Mouse (Mus musculus): ENCODE measurements at regions not wholly inside any gene's neighbourhood (a gene's known extent, or its start where the extent isn't known, plus 50 kb on each side); places are given as distances from the start of the nearest gene placed in this dataset.
"Not testable (repeated sequence)": the region's sequence is repeated elsewhere in the genome, so short reads cannot be mapped to it uniquely, and the experiment has no call there.

DNA sequence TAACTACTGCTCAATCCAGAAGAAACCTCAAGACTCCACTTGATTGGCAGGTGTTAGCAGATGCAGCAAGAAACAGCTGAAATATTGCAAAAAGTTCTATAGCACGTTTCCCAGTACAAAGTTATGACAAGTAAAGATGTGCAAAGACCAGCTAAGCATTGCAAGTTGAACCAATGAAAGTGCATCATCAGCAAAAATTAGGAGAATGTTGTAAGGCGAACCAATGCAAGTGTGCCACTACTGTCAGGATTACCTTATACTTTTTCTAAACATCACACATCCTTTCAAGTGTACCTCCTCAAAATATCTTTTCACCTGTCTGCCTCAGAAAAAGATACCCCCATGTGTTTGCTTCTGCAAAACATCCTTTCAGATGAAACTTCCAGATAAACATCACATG, 244.7 kb downstream of the Slco6d1 start:
- no peak overlapping the region for H3K9ac ChIP-seq (replicated peaks)
- no peak for ATAC-seq
- no peaks in the 10 kb centered on the region for H3K36me3 ChIP-seq (replicated peaks; ENCODE audit: insufficient read depth, low read length)
- no peaks in the 10 kb centered on the region for H3K9me3 ChIP-seq (ENCODE audit: low read length)
- no peaks in the 10 kb centered on the region for H3K4me1 ChIP-seq (ENCODE audit: insufficient read depth)
- 66% methylated on average over 2 of the region's 2 CpGs for WGBS (ENCODE audit: insufficient replicate concordance)
- no peaks in the 10 kb centered on the region for H3K27me3 ChIP-seq (ENCODE audit: insufficient read depth, low read length)
- no peak for DNase-seq
- H3K4me2 ChIP-seq (ENCODE audit: low read depth, low read length), result no peak overlapping the region
- no peak overlapping the region for H3K27ac ChIP-seq (ENCODE audit: low read depth)
- TF ChIP-seq EP300 (IDR thresholded peaks at IDR 0.05; ENCODE audit: low read depth) (no peak), CTCF (IDR thresholded peaks at IDR 0.05; ENCODE audit: low read depth) (no peak)
- H3K4me3 ChIP-seq (ENCODE audit: low read depth, low read length), result no peak overlapping the region

DNA sequence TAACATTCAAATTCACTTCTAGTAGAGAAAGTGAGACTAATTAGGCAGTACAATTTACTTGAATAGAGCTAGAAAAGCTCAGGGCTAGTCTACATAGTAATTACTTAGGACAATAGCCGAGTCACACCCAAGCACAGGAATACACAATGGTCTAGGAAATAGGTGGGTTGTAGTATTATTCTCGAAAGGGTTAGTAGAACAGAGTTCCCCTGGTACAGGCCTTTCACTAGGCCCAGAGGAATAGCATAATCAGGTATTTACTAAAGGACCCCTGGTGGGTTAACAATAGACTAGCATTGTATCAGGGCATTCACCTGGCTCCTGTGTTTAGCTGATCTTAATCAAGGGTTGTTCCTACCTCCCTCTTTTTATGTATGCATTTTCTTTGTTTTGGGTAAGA, 246.5 kb downstream of the Slco6d1 start:
- not testable (repeated sequence) for ATAC-seq; H3K27me3 ChIP-seq (ENCODE audit: insufficient read depth, low read length); H3K9ac ChIP-seq (replicated peaks); H3K27ac ChIP-seq (ENCODE audit: low read depth); H3K4me2 ChIP-seq (ENCODE audit: low read depth, low read length); H3K9me3 ChIP-seq (ENCODE audit: low read length); DNase-seq; H3K4me3 ChIP-seq (ENCODE audit: low read depth, low read length); H3K36me3 ChIP-seq (replicated peaks; ENCODE audit: insufficient read depth, low read length); H3K4me1 ChIP-seq (ENCODE audit: insufficient read depth)
- WGBS (ENCODE audit: insufficient replicate concordance), result 68% methylated on average over 2 of the region's 2 CpGs

DNA sequence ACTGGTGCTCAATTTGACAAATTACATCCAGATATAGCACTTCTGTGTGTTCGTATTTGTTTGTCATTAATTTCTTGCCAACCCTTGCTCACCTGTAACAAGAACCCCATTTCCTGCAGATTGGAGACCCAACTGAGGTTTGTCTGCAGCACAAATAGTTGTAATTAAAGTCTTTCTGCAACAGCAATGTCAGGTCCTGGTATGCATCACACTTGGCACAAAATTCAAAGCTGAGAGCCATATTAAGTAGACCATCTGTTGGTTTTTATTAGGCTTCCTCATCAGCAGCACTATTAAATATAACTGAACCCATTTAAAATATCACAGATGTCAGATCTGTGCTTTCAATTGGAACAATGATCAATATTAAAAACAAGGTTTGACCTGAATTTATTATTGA, 247.0 kb downstream of the Slco6d1 start:
- H3K27ac ChIP-seq (ENCODE audit: low read depth), result no peak overlapping the region
- no peaks in the 10 kb centered on the region for H3K36me3 ChIP-seq (replicated peaks; ENCODE audit: insufficient read depth, low read length)
- TF ChIP-seq EP300 (IDR thresholded peaks at IDR 0.05; ENCODE audit: low read depth) (no peak), CTCF (IDR thresholded peaks at IDR 0.05; ENCODE audit: low read depth) (no peak)
- H3K4me2 ChIP-seq (ENCODE audit: low read depth, low read length), result no peak overlapping the region
- no peak overlapping the region for H3K9ac ChIP-seq (replicated peaks)
- H3K4me3 ChIP-seq (ENCODE audit: low read depth, low read length), result no peak overlapping the region
- no peaks in the 10 kb centered on the region for H3K27me3 ChIP-seq (ENCODE audit: insufficient read depth, low read length)
- H3K4me1 ChIP-seq (ENCODE audit: insufficient read depth), result no peaks in the 10 kb centered on the region
- no peak for ATAC-seq
- 85% methylated on average over 1 of the region's 1 CpGs for WGBS (ENCODE audit: insufficient replicate concordance)
- no peaks in the 10 kb centered on the region for H3K9me3 ChIP-seq (ENCODE audit: low read length)
- DNase-seq, result no peak

DNA sequence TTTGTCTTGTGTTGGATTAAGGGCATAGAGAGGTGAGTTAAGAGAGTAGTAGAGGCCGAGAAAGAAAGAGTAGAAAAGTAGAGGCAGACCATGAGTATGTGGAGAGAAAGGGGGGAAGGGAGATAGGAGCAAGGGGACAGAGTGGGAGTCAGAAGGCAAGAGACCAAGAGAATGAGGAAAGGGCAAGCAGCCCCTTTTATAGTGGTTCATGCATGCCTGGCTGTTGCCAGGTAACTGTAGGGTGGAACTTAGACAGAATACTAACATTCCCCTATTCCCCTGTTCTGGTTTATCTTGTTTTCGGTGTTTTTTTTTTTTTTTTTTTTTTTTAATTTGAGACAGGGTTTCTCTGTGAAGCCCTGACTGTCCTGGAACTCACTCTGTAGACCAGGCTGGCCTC, 247.7 kb downstream of the Slco6d1 start:
- no peak overlapping the region for H3K4me3 ChIP-seq (ENCODE audit: low read depth, low read length)
- H3K4me2 ChIP-seq (ENCODE audit: low read depth, low read length), result no peak overlapping the region
- TF ChIP-seq EP300 (IDR thresholded peaks at IDR 0.05; ENCODE audit: low read depth) (no peak), CTCF (IDR thresholded peaks at IDR 0.05; ENCODE audit: low read depth) (no peak)
- WGBS (ENCODE audit: insufficient replicate concordance), result 49% methylated on average over 2 of the region's 2 CpGs
- no peak overlapping the region for H3K9ac ChIP-seq (replicated peaks)
- ATAC-seq (no peak), DNase-seq (no peak)
- H3K4me1 ChIP-seq (ENCODE audit: insufficient read depth), result no peaks in the 10 kb centered on the region
- no peak overlapping the region for H3K27ac ChIP-seq (ENCODE audit: low read depth)
- no peaks in the 10 kb centered on the region for H3K27me3 ChIP-seq (ENCODE audit: insufficient read depth, low read length)
- no peaks in the 10 kb centered on the region for H3K9me3 ChIP-seq (ENCODE audit: low read length)
- no peaks in the 10 kb centered on the region for H3K36me3 ChIP-seq (replicated peaks; ENCODE audit: insufficient read depth, low read length)

DNA sequence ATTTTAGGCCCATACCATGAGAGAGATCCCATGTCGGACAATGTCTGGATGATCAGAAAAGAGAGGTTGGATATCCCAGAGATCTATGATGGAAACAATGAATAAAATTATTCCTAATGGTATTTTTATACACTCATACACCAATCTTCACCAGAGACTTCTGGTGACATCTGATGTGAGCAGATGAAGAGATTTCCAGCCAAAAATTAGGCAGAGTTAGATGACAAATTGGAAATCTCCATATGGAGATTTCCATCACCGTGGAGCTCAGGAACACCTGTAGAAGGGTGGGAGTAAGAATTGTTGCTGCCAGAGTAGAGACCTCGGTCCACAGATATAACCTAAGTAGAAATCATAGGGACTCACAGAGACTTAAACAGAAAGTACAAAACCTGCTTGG, 257.8 kb downstream of the Slco6d1 start:
- DNase-seq (no peak), ATAC-seq (no peak)
- Histone ChIP-seq H3K9ac (replicated peaks) (no peak overlapping the region), H3K27me3 (ENCODE audit: insufficient read depth, low read length) (no peaks in the 10 kb centered on the region), H3K27ac (ENCODE audit: low read depth) (no peak overlapping the region), H3K36me3 (replicated peaks; ENCODE audit: insufficient read depth, low read length) (no peaks in the 10 kb centered on the region), H3K9me3 (ENCODE audit: low read length) (no peaks in the 10 kb centered on the region), H3K4me1 (ENCODE audit: insufficient read depth) (no peaks in the 10 kb centered on the region), H3K4me3 (ENCODE audit: low read depth, low read length) (no peak overlapping the region), H3K4me2 (ENCODE audit: low read depth, low read length) (no peak overlapping the region)
- TF ChIP-seq EP300 (IDR thresholded peaks at IDR 0.05; ENCODE audit: low read depth) (no peak), CTCF (IDR thresholded peaks at IDR 0.05; ENCODE audit: low read depth) (no peak)
- 81% methylated on average over 3 of the region's 3 CpGs for WGBS (ENCODE audit: insufficient replicate concordance)

DNA sequence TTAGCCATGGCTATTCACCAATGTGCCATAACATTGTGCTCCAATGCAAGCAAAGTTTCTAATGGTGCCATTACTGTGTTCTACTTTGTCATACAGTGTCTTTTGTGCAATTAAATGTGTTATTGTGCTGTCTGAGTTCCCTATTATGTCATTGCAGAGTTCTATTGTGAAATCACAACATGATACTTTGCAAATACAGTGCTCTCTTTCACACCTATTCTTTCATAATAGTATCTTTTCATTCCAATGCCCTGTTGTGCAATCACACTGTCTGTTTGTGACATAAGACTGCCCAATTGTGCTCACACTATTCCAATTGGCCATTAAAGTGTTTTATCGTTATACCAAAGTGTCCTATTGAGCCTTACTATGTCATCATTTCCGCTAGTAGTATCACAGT, 292.9 kb downstream of the Slco6d1 start:
- Histone ChIP-seq H3K4me3 (ENCODE audit: low read depth, low read length) (no peak overlapping the region), H3K9ac (replicated peaks) (no peak overlapping the region), H3K27ac (ENCODE audit: low read depth) (no peak overlapping the region), H3K27me3 (ENCODE audit: insufficient read depth, low read length) (no peaks in the 10 kb centered on the region), H3K4me1 (ENCODE audit: insufficient read depth) (no peaks in the 10 kb centered on the region), H3K9me3 (ENCODE audit: low read length) (no peaks in the 10 kb centered on the region), H3K36me3 (replicated peaks; ENCODE audit: insufficient read depth, low read length) (no peaks in the 10 kb centered on the region), H3K4me2 (ENCODE audit: low read depth, low read length) (no peak overlapping the region)
- WGBS (ENCODE audit: insufficient replicate concordance), result 75% methylated on average over 2 of the region's 2 CpGs
- DNase-seq (no peak), ATAC-seq (no peak)
- TF ChIP-seq CTCF (IDR thresholded peaks at IDR 0.05; ENCODE audit: low read depth), result no peak
- TF ChIP-seq EP300 (IDR thresholded peaks at IDR 0.05; ENCODE audit: low read depth), result no peak

DNA sequence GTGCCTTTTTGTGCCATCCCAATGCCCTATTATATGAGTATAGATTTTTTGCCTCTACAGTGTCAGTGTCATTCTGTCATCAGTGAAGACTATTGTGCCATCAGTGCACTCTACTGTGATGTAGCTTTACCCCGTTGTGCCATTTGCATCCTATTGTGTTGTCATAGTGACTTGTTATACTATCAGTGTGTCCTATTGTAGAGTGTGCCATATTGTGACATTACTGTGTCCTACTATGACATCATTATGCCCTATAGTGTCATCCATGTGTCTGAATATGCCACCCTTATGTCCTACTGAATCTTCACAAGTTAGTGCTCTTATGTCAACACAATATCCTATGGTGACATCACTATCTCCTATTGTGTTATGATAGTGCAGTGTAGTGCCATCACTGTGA, 293.4 kb downstream of the Slco6d1 start:
- ATAC-seq (no peak), DNase-seq (no peak)
- Histone ChIP-seq H3K27me3 (ENCODE audit: insufficient read depth, low read length) (no peaks in the 10 kb centered on the region), H3K27ac (ENCODE audit: low read depth) (no peak overlapping the region), H3K4me3 (ENCODE audit: low read depth, low read length) (no peak overlapping the region), H3K9me3 (ENCODE audit: low read length) (no peaks in the 10 kb centered on the region), H3K4me1 (ENCODE audit: insufficient read depth) (no peaks in the 10 kb centered on the region), H3K4me2 (ENCODE audit: low read depth, low read length) (no peak overlapping the region), H3K36me3 (replicated peaks; ENCODE audit: insufficient read depth, low read length) (no peaks in the 10 kb centered on the region), H3K9ac (replicated peaks) (no peak overlapping the region)
- WGBS (ENCODE audit: insufficient replicate concordance), result 79% methylated on average over 1 of the region's 1 CpGs
- no peak for TF ChIP-seq CTCF (IDR thresholded peaks at IDR 0.05; ENCODE audit: low read depth)
- no peak for TF ChIP-seq EP300 (IDR thresholded peaks at IDR 0.05; ENCODE audit: low read depth)

All from liver, postnatal 0 days (tissue).